Mouse (Mus musculus): Measurements from ENCODE around the gene Gpr37. TPM values are rescaled to one million over a fixed set of nuclear protein-coding genes. Genes with fewer than 3 reads are reported as not detected.

Gene Gpr37
- polyA plus RNA-seq, 1 experiment, result 0.07 TPM

GRCm38 (mm10) chr6:25689520-25690283 is 827 bp downstream of the Gpr37 start:
- whole genome bisulfite sequencing, result 2% methylated on average over 43 of the region's 43 CpGs

GRCm38 (mm10) chr6:25688927-25689519 is 1.5 kb downstream of the Gpr37 start:
- H3K27ac ChIP-seq (ENCODE audit: insufficient read depth, low read length), result no peak overlapping the region
- 4% methylated on average over 25 of the region's 25 CpGs for WGBS
- DNase-seq (ENCODE audit: low read depth in 1 of 2, low spot score in 2 of 2), result no peak
- H3K4me3 ChIP-seq (ENCODE audit: extremely low read depth, insufficient read depth, insufficient read length), result no peak overlapping the region
- TF ChIP-seq POLR2A (IDR thresholded peaks at IDR 0.05; ENCODE audit: low read depth, low read length) (no peak), CTCF (IDR thresholded peaks at IDR 0.05; ENCODE audit: extremely low read depth, insufficient read depth, insufficient read length, insufficient replicate concordance) (no peak)
- H3K36me3 ChIP-seq (ENCODE audit: control insufficient read depth, insufficient read depth, low read length), result no peaks in the 10 kb centered on the region
- 0 out of 2 replicates have a peak, but pooled peaks cover 3% of the 10 kb centered on the region for H3K27me3 ChIP-seq (ENCODE audit: control insufficient read depth, insufficient read depth, low read length)
- H3K4me1 ChIP-seq (ENCODE audit: control insufficient read depth, insufficient read depth, insufficient read length), result no peaks in the 10 kb centered on the region

More at GRCm38 (mm10) chr6:25689520-25690283, 827 bp downstream of the Gpr37 start:
- no peak for DNase-seq (ENCODE audit: low read depth in 1 of 2, low spot score in 2 of 2)
- H3K4me3 ChIP-seq (ENCODE audit: extremely low read depth, insufficient read depth, insufficient read length), result peak overlapping the region; percentile 38; the same call in 1 of the 2 replicates
- no peaks in the 10 kb centered on the region for H3K4me1 ChIP-seq (ENCODE audit: control insufficient read depth, insufficient read depth, insufficient read length)
- no peak for TF ChIP-seq CTCF (IDR thresholded peaks at IDR 0.05; ENCODE audit: extremely low read depth, insufficient read depth, insufficient read length, insufficient replicate concordance)
- TF ChIP-seq POLR2A (IDR thresholded peaks at IDR 0.05; ENCODE audit: low read depth, low read length), result no peak
- no peak overlapping the region for H3K27ac ChIP-seq (ENCODE audit: insufficient read depth, low read length)
- no peaks in the 10 kb centered on the region for H3K36me3 ChIP-seq (ENCODE audit: control insufficient read depth, insufficient read depth, low read length)
- 0 out of 2 replicates have a peak, but pooled peaks cover 3% of the 10 kb centered on the region for H3K27me3 ChIP-seq (ENCODE audit: control insufficient read depth, insufficient read depth, low read length)

GRCm38 (mm10) chr6:25686760-25687200 is 3.7 kb downstream of the Gpr37 start:
- 60% methylated on average over 3 of the region's 3 CpGs for WGBS
- H3K4me1 ChIP-seq (ENCODE audit: control insufficient read depth, insufficient read depth, insufficient read length), result no peaks in the 10 kb centered on the region
- H3K36me3 ChIP-seq (ENCODE audit: control insufficient read depth, insufficient read depth, low read length), result no peaks in the 10 kb centered on the region
- H3K27ac ChIP-seq (ENCODE audit: insufficient read depth, low read length), result no peak overlapping the region
- H3K4me3 ChIP-seq (ENCODE audit: extremely low read depth, insufficient read depth, insufficient read length), result no peak overlapping the region
- TF ChIP-seq CTCF (IDR thresholded peaks at IDR 0.05; ENCODE audit: extremely low read depth, insufficient read depth, insufficient read length, insufficient replicate concordance) (no peak), POLR2A (IDR thresholded peaks at IDR 0.05; ENCODE audit: low read depth, low read length) (no peak)
- DNase-seq (ENCODE audit: low read depth in 1 of 2, low spot score in 2 of 2), result no peak
- H3K27me3 ChIP-seq (ENCODE audit: control insufficient read depth, insufficient read depth, low read length), result 0 out of 2 replicates have a peak, but pooled peaks cover 3% of the 10 kb centered on the region

DNA sequence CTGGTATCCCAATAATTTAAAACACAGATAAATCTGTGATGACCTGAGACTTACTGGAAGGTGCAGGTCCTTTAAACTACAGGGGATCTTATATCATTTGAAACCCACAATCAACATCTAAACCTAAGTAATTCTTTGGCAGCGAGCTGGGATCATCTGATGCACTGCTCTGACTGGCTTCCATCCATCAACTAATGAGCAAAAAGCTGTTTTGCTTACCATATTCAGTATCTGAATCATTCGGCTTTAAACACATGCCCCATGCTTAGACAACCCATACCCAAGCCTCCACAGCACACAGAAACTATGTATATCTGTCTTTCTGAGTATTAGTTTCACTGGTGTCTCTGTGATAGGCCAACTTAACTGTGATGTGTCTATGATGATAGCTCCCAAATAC is 6.1 kb downstream of the Gpr37 start:
- DNase-seq (ENCODE audit: low read depth in 1 of 2, low spot score in 2 of 2), result no peak
- H3K4me1 ChIP-seq (ENCODE audit: control insufficient read depth, insufficient read depth, insufficient read length), result no peaks in the 10 kb centered on the region
- no peak overlapping the region for H3K27ac ChIP-seq (ENCODE audit: insufficient read depth, low read length)
- WGBS, result 77% methylated on average over 2 of the region's 2 CpGs
- no peaks in the 10 kb centered on the region for H3K36me3 ChIP-seq (ENCODE audit: control insufficient read depth, insufficient read depth, low read length)
- 0 out of 2 replicates have a peak, but pooled peaks cover under 1% of the 10 kb centered on the region for H3K27me3 ChIP-seq (ENCODE audit: control insufficient read depth, insufficient read depth, low read length)
- H3K4me3 ChIP-seq (ENCODE audit: extremely low read depth, insufficient read depth, insufficient read length), result no peak overlapping the region
- no peak for TF ChIP-seq POLR2A (IDR thresholded peaks at IDR 0.05; ENCODE audit: low read depth, low read length)
- TF ChIP-seq CTCF (IDR thresholded peaks at IDR 0.05; ENCODE audit: extremely low read depth, insufficient read depth, insufficient read length, insufficient replicate concordance), result no peak

GRCm38 (mm10) chr6:25675111-25675510 is 15.4 kb downstream of the Gpr37 start:
- Histone ChIP-seq H3K36me3 (ENCODE audit: control insufficient read depth, insufficient read depth, low read length) (no peaks in the 10 kb centered on the region), H3K4me3 (ENCODE audit: extremely low read depth, insufficient read depth, insufficient read length) (no peak overlapping the region), H3K27ac (ENCODE audit: insufficient read depth, low read length) (no peak overlapping the region), H3K27me3 (ENCODE audit: control insufficient read depth, insufficient read depth, low read length) (no peaks in the 10 kb centered on the region), H3K4me1 (ENCODE audit: control insufficient read depth, insufficient read depth, insufficient read length) (no peaks in the 10 kb centered on the region)
- DNase-seq (ENCODE audit: low read depth in 1 of 2, low spot score in 2 of 2), result no peak
- 94% methylated on average over 4 of the region's 4 CpGs for WGBS
- TF ChIP-seq CTCF (IDR thresholded peaks at IDR 0.05; ENCODE audit: extremely low read depth, insufficient read depth, insufficient read length, insufficient replicate concordance) (no peak), POLR2A (IDR thresholded peaks at IDR 0.05; ENCODE audit: low read depth, low read length) (no peak)

DNA sequence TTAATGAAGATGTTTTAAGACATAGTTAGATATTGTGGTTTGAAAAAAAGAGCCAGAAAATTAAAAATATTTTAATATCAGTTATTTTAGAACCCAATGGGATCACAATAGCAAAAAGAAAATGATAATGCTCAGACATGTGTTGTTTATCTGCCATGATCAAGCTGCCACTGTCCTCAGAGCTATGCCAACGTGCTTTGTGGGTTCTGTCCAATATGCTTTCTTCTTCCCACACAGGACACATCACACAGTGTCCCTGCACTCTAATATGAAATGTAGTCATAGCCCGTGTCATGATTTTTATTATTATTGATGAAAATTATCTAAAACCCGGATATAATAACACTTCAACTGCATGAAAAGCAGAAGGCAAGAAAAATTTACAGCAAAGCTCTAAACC is 16.7 kb downstream of the Gpr37 start:
- no peak overlapping the region for H3K27ac ChIP-seq (ENCODE audit: insufficient read depth, low read length)
- WGBS, result 69% methylated on average over 3 of the region's 3 CpGs
- DNase-seq (ENCODE audit: low read depth in 1 of 2, low spot score in 2 of 2), result no peak

More for the DNA sequence above, 16.7 kb downstream of the Gpr37 start:
- Histone ChIP-seq H3K27me3 (ENCODE audit: control insufficient read depth, insufficient read depth, low read length) (no peaks in the 10 kb centered on the region), H3K36me3 (ENCODE audit: control insufficient read depth, insufficient read depth, low read length) (no peaks in the 10 kb centered on the region), H3K4me1 (ENCODE audit: control insufficient read depth, insufficient read depth, insufficient read length) (no peaks in the 10 kb centered on the region), H3K4me3 (ENCODE audit: extremely low read depth, insufficient read depth, insufficient read length) (no peak overlapping the region)
- TF ChIP-seq POLR2A (IDR thresholded peaks at IDR 0.05; ENCODE audit: low read depth, low read length) (no peak), CTCF (IDR thresholded peaks at IDR 0.05; ENCODE audit: extremely low read depth, insufficient read depth, insufficient read length, insufficient replicate concordance) (no peak)
